Mouse (Mus musculus): ENCODE data around the gene Dsn1.

- TF ChIP-seq CTCF (IDR thresholded peaks at IDR 0.05) (no peak), EP300 (IDR thresholded peaks at IDR 0.05) (no peak)
Observed at GRCm38 (mm10) chr2:156974967-156975366, 32.0 kb downstream of the Dsn1 start.
